Mouse (Mus musculus): ENCODE results near the gene Wdfy2. TPM values are rescaled to one million over a fixed set of nuclear protein-coding genes. Genes with fewer than 3 reads are reported as not detected.

Gene Wdfy2
- total RNA-seq, 2 experiments from 2014 or later = 14.1 to 16.5 TPM

GRCm38 (mm10) chr14:62842495-62842894 is 5.0 kb downstream of the Wdfy2 start:
- DNase-seq (ENCODE audit: extremely low spot score in 1 of 2, low spot score in 1 of 2) = no peak

- DNase-seq (ENCODE audit: extremely low spot score in 1 of 2, low spot score in 1 of 2) = no peak
Measured at GRCm38 (mm10) chr14:62842976-62843375, 5.5 kb downstream of the Wdfy2 start.

DNA sequence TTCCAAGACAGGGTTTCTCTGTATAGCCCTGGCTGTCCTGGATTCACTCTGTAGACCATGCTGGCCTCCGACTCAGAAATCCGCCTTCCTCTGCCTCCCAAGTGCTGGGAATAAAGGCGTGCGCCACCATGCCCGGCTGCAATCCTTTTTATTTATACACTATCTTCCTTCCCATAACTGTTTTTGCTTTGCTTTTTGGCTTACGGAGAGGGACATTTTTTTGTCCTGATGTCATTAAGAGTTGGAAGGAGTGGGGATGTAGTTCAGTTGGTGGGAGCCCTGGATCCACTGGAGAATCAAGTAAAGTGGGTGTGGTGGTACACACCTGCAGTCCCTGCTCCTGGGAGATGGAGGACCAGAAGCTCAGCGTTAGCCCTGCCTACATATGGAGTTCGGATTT is 6.7 kb downstream of the Wdfy2 start:
- no peak for DNase-seq (ENCODE audit: extremely low spot score in 1 of 2, low spot score in 1 of 2)

DNA sequence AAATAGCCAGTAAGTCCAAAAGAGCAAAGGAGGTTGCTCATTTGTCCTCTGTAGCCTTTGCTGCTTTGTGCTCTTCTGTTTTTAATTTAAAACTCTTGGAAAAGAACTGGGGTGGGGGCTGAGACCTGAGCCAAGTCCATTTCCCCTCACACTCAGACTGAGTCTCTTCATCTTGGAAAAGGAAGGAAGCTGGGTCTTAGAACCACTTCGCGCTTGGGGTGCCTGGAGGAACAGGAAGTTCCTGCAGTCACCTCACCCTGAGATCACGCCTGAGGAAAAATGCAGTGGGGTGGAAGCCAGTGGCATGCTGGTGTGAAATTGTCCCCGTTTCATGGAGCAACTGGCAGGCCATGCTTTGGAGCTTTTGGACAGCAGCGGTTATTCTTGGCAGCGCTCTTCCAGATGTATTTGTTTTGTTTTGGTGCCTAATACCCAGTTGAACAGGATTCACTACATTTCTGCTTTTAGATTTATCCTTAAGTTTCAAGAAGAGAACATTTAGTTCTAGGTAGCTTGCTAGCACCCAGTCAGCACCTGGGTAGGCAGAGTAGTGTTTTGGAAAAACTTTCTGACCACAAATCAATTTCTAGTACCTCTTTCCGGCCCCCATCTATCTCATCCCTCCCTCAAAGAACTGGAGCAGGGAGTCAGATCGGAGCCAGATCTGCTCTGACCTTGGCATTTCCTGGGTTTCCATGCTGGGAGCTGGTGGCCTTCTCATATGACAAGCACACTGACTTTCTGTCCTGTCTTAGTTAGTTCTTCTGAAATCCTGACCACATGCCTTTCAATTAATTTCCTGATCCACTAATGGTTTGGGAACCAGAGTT is 7.7 kb downstream of the Wdfy2 start:
- DNase-seq (ENCODE audit: extremely low spot score in 1 of 2, low spot score in 1 of 2) = no peak

DNA sequence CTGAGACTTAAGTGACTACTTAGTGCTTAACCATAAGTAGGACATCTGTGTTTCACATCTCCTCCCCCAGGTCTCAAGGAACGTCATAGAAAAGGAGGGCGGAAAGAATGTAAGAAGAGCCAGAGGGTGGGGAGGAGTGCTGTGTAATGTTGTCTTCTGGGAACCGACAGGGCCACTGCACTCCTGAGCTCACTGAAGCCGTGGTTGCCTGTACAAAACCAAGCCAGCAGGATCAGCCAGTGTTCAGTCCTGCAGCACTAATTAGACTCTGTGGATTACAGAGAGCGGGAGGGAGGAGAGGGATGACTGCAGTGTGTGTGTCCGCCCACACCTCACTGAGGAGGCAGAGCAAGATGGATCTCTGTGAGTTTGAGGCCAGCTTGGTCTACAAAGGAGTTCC is 13.5 kb downstream of the Wdfy2 start:
- DNase-seq (ENCODE audit: extremely low spot score in 1 of 2, low spot score in 1 of 2) = no peak

- no peak for DNase-seq (ENCODE audit: extremely low spot score in 1 of 2, low spot score in 1 of 2)
Measured at GRCm38 (mm10) chr14:62852840-62853239, 15.4 kb downstream of the Wdfy2 start.

- DNase-seq (ENCODE audit: extremely low spot score in 1 of 2, low spot score in 1 of 2) = no peak
Measured at GRCm38 (mm10) chr14:62855077-62855835, 17.8 kb downstream of the Wdfy2 start.

- no peak for DNase-seq (ENCODE audit: extremely low spot score in 1 of 2, low spot score in 1 of 2)
Measured at GRCm38 (mm10) chr14:62855863-62856262, 18.4 kb downstream of the Wdfy2 start.

DNA sequence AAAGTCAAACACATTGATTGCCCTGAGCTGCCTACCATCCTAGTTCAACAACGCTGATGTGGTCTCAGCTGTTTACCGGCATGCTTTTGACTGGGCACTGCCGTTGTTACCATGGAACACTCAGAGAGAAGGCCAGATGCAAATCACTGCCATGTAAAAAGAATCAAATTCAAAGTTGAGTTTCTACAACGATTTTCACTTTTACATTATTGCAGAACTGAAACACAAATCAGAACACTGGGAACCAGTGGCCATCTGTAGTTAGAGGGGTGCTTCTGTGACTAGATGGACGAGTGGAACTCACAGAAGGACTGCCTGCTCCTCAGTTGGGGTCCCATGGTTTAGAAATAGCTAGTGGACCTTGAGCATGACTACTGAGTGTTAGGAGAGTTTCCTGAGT is 19.0 kb downstream of the Wdfy2 start:
- no peak for DNase-seq (ENCODE audit: extremely low spot score in 1 of 2, low spot score in 1 of 2)

DNA sequence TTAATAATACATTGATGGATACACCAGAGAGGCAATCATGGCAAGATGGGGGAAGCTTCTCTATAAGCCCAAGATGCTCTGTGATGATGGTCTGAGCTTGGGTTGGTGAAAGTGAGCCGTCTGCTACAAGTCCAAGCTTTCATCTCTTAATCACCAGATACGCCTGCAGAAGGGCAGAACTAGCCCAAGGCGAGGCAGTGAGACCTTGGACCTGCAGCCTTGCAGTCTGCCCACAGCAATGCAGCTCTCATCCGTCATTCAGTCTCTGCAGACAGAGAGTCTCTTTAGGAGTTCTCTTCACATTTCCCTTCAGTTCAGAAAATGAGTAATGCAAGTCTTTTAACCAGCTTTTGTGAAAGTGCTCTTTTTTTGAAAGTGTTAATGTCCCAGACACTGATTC is 20.4 kb downstream of the Wdfy2 start:
- no peak for DNase-seq (ENCODE audit: extremely low spot score in 1 of 2, low spot score in 1 of 2)

- no peak for DNase-seq (ENCODE audit: extremely low spot score in 1 of 2, low spot score in 1 of 2)
Measured at GRCm38 (mm10) chr14:62858311-62858710, 20.8 kb downstream of the Wdfy2 start.

DNA sequence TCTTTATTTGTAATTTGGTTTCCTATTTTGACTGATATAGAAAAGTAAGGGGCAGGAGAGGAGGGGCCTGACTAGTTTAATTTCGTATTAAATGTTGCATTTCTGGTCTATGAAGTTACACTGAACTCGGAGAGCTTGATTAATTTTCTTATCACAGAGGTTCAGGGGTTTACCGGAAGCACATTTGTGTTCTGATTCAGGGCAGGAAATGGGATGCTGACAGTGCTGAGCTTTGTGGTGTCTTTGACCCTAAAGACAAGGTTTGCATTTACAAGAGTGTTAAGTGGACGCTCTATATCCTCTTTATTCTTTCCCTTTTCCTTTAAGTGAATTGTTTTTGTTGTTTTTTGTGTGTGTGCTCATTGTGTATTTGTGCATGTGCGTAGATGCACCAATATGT is 25.1 kb downstream of the Wdfy2 start:
- DNase-seq (ENCODE audit: extremely low spot score in 1 of 2, low spot score in 1 of 2) = no peak

DNA sequence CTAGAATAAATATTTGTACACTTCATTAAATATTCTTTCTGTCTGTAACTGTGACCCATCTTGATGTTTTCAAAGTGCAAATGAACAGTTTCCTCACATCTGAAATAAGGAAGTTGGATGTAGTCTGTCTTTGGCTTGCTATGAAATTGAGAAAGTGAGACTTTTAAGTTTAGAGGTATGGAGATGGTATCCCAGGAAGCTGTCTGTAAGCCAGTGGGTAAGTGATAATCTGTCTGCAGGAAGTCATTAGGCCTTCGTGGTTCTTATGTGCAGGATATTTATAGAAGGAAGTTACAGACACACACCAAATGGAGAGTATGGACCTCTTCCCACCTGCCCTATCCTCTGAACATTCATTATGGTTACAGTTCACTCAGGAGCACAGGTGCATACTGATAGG is 26.8 kb downstream of the Wdfy2 start:
- DNase-seq (ENCODE audit: extremely low spot score in 1 of 2, low spot score in 1 of 2) = no peak

GRCm38 (mm10) chr14:62865405-62865804 is 27.9 kb downstream of the Wdfy2 start:
- no peak for DNase-seq (ENCODE audit: extremely low spot score in 1 of 2, low spot score in 1 of 2)

DNA sequence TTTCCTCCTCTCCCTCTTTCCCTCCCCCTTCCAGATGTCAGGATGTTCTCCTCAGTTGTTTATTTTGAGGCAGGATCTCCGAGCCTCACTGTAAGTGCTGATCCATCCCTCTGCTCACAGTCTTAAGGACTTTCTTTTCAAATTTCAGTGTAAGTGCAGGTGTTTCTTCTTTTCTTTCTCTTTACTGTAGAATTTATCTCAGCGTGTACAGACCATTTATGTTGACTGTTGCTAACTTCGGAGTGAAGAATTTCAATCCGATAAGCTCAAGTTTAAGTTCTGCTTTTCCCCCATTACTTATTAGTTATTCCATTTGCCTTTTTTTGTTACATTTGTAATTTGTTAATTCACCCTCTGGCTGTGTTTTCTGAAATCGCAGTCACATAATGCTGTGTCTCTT is 29.6 kb downstream of the Wdfy2 start:
- DNase-seq (ENCODE audit: extremely low spot score in 1 of 2, low spot score in 1 of 2) = no peak

- DNase-seq (ENCODE audit: extremely low spot score in 1 of 2, low spot score in 1 of 2) = no peak
Measured at GRCm38 (mm10) chr14:62867576-62867975, 30.1 kb downstream of the Wdfy2 start.

DNA sequence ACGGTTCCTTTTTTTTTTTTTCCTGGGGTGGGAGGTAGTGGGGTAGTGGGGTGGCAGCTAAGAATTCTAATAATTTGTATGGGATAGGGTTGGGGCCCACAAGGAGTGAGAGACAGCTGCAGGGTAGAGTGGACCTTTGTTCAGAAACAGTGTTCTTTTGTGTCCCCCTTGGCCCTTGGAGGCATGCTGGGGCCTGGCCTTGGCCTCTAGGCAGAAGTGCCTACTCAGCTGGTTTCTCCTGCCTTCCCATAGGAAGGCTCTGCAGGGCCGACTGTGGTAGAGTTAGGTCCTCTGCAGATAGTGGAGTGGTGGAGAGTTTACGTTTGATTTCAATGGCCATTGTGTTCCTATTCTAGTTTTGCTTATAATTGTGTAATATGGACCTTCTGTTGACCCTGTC is 30.8 kb downstream of the Wdfy2 start:
- no peak for DNase-seq (ENCODE audit: extremely low spot score in 1 of 2, low spot score in 1 of 2)

DNA sequence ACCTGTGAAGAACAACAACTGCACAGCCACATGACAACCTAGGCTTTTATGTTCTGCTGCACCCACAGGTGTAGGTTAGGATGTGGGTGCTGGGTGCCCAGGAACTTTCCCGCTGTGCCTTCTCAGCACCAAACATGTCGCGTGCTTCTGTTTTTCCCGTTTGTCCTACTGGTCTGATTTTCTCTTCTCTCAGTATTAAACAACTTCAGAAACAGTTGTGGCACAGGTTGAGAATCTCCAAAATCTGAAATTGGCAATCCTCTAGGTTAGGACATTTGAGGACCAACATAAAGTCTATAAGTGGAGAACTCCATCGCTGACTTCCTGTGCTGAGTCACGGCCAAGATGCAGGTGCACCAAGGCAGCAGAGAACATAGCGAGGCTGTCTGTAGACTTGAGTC is 32.8 kb downstream of the Wdfy2 start:
- no peak for DNase-seq (ENCODE audit: extremely low spot score in 1 of 2, low spot score in 1 of 2)

GRCm38 (mm10) chr14:62871431-62871830 is 34.0 kb downstream of the Wdfy2 start:
- DNase-seq (ENCODE audit: extremely low spot score in 1 of 2, low spot score in 1 of 2) = no peak

DNA sequence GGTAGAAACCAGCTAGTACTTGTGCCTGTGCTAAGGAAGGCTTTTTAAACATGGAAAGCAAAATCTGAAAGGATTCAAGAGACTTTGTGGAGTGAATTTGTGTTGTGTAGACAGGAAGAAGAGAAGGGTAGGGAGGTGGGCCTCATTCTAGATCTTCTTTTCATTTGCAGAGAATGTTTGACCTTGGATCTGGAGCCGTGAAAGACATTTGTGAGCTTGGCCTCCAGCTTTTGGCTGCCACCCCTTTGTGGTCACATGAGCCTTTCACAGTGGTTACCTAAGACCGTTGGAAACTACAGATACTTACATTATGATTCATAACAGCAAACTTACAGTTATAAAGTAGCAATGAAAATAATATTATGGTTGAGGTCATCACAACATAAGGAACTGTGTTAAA is 34.5 kb downstream of the Wdfy2 start:
- no peak for DNase-seq (ENCODE audit: extremely low spot score in 1 of 2, low spot score in 1 of 2)

DNA sequence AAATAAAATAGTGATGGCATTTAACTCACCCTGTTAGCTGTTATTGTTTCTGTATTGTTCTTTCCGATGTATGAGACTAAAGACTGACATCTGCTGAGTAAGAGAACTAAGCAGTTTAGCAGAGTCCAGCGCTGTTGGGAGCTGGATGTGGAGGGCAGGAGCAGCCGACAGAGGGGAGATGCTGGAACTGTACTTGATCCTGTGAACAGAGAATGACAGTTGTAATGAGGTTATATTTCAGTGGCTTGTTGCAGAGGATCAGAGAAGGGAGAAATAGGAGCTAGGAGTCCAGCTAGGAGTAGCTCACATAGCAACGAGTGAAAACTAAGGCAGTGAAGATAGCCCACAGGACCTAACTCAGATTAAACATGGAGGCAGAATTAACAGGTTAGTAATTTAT is 36.3 kb downstream of the Wdfy2 start:
- DNase-seq (ENCODE audit: extremely low spot score in 1 of 2, low spot score in 1 of 2) = no peak

DNA sequence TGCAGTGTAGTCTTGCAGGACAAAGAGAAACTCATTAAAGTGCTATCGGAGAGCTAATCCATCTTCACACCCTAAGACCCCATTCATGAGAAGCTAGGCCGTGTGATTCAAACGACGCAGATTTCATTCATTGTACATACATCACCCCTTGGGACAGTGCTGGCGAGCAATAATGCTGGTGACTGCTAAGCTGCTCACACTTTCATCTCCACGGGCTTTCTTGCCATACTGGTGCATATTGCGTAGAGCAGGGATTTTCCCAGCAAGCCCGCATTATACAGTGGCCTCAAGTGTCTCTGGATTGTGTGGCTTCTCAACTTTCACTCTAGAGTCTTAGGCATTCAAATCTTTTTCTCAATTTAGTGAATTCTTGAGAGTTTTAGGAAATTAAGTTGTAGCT is 36.9 kb downstream of the Wdfy2 start:
- DNase-seq (ENCODE audit: extremely low spot score in 1 of 2, low spot score in 1 of 2) = no peak

Data from layer of hippocampus, postnatal 25 days (tissue).